Mouse (Mus musculus) kidney, postnatal 4 days (tissue): Measurements from ENCODE around the gene Gm42517.

Experiments used
- DNase-seq, 2 experiments: peaks; one replicate each; pipeline ENCODE4 v3.0.0; 2021; ENCODE audit warnings: mixed read lengths in 2 of 2

The Gm42517 gene

DNA sequence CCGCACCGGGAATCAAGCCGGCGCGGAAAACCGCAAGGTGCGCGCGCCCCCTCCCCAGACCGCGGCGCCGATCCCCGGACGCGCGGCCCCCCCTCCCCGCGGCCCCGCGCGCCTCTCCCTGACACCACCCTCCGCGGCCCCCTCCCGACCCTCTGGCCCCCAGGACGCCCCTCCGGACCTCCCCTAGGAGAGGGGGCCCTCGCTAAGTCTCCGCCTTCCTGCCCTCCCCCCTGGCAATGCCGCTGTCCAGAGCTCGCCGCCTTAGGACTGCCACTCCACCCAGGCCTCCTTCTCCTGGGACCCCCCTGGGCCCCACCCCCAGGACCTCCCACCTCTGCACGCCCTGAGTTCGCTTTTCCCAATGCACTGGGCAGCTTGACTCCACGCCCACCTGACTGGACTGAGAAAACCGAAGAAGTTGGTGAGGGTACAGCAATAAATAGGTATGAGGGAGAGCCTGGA is at the start of gene Gm42517:
Gene Gm42517, minus strand, starts transcription at position 52 of the 462 bp plus-strand sequence.
- DNase-seq, result peak; percentile 12 to 13

DNA sequence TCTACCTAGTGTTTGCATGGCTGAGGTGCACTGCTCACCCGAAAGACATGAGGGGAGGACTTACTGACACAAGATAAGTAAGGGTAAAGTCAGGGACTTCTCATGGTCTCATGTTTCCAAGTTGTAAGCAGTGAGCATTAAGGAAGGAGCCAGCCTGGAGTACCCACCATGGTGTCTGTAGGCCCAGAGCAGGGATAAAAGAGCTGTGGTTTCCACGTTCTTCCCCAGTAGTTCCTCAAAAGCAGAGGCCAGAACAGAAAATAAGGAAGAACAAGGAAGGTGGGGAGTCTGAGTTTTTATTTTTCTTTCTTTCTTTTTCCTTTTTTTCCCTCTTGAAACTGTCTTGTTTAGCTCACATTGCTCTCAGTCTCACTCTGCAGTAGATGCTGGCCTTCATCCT is 47.0 kb upstream of the Gm42517 start:
- DNase-seq, result no peak

DNA sequence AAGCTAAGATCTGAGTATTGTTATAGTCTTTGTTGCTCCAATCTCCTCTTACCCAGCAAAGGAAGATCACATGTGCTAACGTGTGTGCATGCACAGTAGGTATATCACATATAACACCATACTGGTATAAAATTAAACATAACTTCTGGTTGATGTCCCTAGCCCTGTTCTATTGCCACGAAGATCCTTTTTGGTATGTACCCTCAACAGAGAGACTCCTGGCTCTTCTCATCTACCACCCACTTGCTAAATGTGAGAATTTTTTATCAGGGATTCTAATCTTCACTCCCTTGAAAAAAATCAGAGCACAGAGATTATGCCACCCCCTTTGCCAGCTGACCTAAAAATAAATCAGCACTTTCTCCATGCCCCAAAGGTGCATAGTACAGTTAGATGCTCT is 39.3 kb upstream of the Gm42517 start:
- no peak for DNase-seq

GRCm38 (mm10) chr5:108405460-108405859 is 37.7 kb upstream of the Gm42517 start:
- DNase-seq, result no peak

- DNase-seq, result no peak
These were observed 35.7 kb upstream of the Gm42517 start for GRCm38 (mm10) chr5:108403453-108403852.

DNA sequence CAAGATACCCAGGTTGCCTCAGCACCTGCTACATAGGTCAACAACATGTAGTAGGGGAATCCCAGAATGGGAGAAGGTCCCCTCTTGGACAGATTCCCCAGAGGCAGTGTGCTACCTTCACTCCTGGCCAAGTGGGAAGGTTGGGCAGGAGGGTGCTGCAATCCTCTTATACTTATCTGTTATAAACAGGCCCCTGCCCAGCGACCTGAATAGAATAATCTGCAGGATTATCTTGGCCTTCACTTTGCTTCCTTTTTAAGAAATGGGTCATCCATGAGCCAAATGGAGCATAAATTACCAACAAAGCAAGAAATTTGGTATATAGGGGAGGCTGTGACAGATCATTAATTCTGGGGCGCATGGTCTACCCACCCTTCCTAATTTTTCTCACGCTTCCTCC is 22.0 kb upstream of the Gm42517 start:
- no peak for DNase-seq

DNA sequence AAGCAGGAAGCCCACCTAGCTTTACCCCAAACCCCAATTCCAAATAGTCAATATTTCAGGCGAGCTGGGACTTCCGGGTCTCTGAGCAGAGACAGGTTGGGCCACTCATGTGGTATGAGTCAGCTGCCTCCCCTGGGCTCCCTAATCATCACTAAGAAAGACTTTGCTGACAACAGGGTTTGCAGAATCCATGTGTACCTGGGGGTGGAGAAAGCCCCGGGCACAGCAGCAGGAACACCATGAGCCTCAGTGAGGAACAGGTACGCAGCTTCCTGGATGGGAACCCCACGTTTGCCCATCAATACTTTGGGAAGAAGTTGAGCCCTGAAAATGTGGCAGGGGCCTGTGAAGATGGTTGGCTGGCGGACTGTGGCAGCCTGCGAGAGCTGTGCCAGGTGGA is 20.5 kb upstream of the Gm42517 start, which contains the start of gene Pde6b:
Gene Pde6b, plus strand, starts transcription at position 191 of the 400 bp plus-strand sequence.
- DNase-seq, result no peak

- DNase-seq, result no peak
These were observed 18.7 kb upstream of the Gm42517 start for GRCm38 (mm10) chr5:108386449-108386848.

DNA sequence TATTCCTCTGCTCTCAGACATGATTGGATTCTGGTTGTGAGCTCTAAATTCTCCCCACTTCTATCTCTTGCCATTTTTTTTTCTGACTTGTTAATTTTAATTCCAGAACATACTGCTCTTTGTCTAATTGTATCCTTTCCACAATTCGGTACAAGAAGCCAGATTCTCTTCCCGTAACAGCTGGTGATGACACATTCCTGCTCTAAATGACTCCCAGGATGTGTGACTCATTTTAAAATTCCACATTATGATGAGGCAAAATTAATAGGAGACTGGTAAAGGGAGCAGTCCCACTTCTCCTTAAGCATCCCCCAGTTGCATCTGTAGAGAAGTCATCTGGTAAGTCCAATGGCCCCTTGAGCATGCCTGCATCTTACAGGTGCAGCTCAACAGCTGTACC is 17.9 kb upstream of the Gm42517 start:
- DNase-seq, result no peak

DNA sequence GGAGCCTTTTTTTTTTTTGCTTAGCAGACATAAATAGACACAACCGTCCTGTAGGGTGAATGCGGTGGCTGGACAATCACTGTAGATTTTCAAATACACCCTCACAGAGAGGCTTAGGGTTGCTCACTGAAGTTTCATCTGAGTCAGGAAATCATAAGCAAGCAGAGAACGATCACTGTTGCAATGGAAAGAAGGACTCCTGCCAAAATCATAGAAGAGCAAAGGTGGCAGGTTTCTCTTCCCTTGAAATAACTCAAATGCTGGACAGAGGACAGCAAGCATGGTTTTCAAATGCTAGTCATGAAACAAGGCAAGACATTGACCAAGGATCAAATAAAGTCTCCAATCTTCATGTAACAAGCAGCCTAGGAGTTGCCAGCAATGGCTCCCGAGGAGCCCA is 10.6 kb upstream of the Gm42517 start:
- DNase-seq, result no peak

- DNase-seq, result no peak
These were observed 8.3 kb upstream of the Gm42517 start for GRCm38 (mm10) chr5:108376059-108376458.

- DNase-seq, result no peak
These were observed 6.4 kb upstream of the Gm42517 start for GRCm38 (mm10) chr5:108374079-108374478.

GRCm38 (mm10) chr5:108369964-108370363 is 2.2 kb upstream of the Gm42517 start:
- DNase-seq, result no peak

DNA sequence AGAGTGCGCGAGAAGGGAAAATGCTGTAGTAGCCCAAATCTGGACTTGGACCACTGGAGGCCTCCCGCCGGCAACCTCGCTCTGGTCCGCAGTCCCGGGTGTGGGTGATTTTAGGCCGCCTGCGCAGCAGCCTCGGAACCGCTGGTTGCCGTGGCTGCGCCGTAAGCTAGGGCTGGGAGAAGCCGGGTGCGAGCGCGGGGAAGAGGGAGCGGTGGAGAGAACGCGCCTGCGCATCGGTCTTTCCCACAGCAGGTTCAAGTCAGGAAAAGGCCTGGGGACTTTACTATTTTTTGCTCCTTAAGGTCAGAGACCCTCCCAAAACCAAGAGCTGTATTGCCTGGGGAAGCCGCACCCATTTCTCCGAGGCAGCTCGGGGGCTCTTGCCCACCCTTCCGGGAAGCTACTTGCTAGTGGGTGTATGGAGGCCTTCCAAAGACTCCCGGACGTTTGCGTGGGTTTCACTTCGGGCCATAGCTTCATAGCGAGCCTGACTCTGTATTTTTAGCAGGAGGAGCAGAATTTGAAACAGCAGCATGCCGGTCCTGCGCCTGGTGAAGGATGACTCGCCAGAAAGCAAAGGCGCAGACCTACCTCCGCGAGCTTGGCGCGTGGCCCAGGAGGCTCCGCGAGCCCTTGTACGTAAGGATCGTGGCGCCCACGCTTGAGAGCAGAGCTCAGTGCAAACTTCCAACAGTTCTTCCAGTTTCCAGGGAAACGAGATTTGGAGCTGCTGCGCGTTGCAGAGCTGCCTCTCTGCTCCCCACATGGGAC is 1.3 kb upstream of the Gm42517 start:
- peak; percentile 40 to 53 for DNase-seq

- peak in 1 of 2 experiments; percentile 6 for DNase-seq
These were observed 724 bp upstream of the Gm42517 start for GRCm38 (mm10) chr5:108368446-108368845.

GRCm38 (mm10) chr5:108366984-108367841 is 509 bp downstream of the Gm42517 start:
- DNase-seq, result peak; percentile 61 to 75

DNA sequence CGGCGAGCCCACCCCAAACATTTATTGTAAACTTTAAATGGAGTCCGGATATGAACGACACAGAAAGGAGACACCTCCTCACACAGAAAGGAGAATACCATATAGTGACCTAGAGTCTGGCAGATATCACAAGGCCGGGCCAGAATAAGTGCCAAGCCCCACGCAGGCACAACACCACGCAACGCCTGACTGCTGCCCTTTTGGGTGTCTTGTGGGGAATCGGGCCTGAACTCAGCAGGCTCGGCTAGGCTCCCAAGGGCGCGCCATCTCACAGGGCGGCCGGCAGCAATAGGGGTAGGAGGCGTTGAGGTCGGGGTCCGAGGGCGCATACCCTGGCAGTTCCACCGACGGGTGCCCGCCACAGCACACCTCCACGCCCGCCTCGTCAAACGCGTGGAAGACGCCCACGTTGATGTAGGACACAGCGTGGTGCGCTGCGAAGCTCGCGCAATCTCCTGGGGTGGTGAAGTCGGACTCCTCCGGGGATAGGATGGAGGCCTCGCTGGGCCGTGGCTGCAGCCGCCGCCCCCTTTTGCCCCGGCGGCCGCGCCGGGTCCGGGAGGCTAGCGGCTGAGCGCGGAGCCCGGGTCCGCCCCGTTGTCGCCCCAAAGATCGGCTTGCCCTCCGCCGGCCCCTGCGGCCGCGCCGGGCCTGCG is 1.3 kb downstream of the Gm42517 start:
- peak; percentile 22 to 30 for DNase-seq

DNA sequence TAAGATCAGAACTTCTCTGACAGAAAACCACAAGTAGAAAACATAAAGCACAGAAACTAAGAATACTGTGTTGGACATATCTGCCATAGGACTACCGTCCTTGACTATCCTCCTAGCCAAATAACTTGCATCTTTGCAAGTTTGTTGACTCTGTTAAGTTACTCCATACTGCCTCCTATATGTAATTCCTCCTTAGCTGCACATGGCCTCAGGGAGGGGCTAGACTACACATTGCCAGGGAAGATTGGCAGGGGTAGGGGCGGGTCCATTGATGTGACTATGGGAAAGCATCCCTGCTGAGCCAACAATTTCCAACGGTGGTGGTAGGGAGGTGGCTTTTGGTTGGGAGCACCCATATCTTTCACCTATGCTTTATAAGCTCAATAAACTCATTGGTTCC is 5.4 kb downstream of the Gm42517 start:
- no peak for DNase-seq

DNA sequence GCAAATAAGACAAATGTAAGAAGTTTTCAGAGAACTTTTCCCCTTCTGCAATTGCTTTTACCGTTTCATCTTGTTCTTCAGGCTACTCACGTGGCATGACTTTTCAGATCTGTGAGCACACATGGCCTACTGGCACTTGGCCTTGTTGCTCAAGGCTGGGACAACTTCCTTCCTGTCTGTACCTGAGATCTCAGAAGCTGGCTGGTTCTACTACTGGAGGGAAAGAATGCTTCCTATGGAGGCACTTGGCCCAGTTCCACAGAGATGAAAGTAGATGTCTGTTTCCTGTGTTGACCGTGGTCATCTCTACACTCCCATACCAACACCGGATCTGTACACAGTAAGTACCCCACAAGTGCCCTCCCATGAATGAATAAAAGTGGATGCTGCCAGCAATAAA is 7.5 kb downstream of the Gm42517 start:
- no peak for DNase-seq

DNA sequence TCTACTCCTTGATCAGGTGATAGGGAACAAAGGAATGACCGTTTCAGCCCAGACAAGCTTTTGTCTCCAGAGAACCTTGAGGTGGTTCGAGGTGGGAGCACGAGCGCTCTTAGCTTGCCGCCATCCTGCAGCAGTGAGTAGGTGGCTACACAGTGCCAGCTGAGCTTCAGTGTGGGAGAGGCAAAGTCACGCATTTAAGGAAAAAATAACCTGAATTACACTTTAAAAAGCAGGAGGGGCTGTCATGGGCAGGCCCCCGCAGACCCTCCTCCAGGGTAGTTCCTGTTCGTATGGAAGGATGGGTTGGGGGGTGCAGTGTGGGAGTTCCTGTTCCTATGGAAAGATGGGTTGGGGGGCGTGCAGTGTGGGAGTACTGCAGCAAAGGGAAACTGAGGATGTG is 8.2 kb downstream of the Gm42517 start:
- DNase-seq, result no peak

DNA sequence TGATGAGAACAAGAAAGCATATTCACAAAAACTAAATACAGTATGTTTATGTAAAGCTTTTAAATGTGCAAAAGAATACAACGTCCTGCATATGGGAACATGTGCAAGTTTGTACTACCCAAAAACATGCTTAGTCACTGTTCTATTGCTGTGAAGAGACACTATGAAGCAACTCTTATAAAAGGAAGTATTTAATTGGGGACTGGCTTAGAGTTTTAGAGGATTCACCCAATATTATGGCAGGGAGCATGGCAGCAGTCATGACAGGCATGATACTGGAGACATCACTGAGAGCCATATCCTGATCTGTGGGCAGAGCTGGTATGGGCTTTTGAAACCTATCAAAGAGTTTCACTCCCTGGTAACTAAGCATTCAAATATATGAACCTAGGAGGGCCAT is 9.9 kb downstream of the Gm42517 start:
- DNase-seq, result no peak

GRCm38 (mm10) chr5:108354056-108354455 is 13.7 kb downstream of the Gm42517 start:
- DNase-seq, result no peak

GRCm38 (mm10) chr5:108349511-108350148 is 18.1 kb downstream of the Gm42517 start:
- DNase-seq, result no peak
